8 mouse cellular contexts compared by ENCODE assay signal in the genomic region with DNA sequence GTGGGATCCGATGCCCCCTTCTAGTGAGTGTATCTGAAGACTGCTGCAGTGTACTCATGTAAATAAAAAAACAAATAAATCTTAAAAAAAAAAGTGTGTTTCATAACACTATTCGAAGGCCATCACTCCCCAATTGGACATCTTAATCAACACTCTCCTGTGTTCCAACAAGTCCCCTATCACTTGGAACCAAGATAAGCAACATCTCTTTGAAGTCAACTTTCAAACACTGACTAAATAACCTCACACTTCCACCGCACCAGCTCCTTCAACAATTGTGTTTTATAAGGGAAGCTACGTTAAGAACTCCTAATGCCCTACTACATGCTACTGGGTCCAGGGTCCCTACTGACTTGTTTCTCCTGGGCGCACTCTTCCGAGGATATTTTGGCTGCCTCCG. TPM values are rescaled to one million over a fixed set of nuclear protein-coding genes. Genes with fewer than 3 reads are reported as not detected.
DNase-seq lines count a peak whose midpoint lies in the region; ATAC-seq and TF ChIP-seq lines count a peak whose summit lies in the region.

No protein-coding gene starts in this region.

- peak overlapping the region; percentile 87 for H3K9ac ChIP-seq in liver, adult 2 months (ENCODE audit: low read depth, low read length)
- peak overlapping the region; percentile 93 for H3K9ac ChIP-seq in embryonic facial prominence, embryonic 12.5 days
- H3K9ac ChIP-seq in intestine, embryonic 15.5 days, result peak overlapping the region; percentile 82
- H3K9ac ChIP-seq in neural tube, embryonic 12.5 days, result peak overlapping the region; percentile 92

- peak overlapping the region; percentile 84 for H3K4me2 ChIP-seq in embryonic facial prominence, embryonic 12.5 days (replicated peaks)
- H3K4me2 ChIP-seq in intestine, embryonic 15.5 days (replicated peaks), result peak overlapping the region; percentile 83
- H3K4me2 ChIP-seq in neural tube, embryonic 12.5 days (replicated peaks), result peak overlapping the region; percentile 80

- no peaks in the 10 kb centered on the region for H3K9me3 ChIP-seq in embryonic facial prominence, embryonic 12.5 days
- no peaks in the 10 kb centered on the region for H3K9me3 ChIP-seq in intestine, embryonic 15.5 days
- no peaks in the 10 kb centered on the region for H3K9me3 ChIP-seq in neural tube, embryonic 12.5 days

- ATAC-seq in embryonic facial prominence, embryonic 12.5 days (ENCODE audit: insufficient number of reproducible peaks, insufficient read depth, low FRiP score, low TSS enrichment), result no peak
- no peak for ATAC-seq in intestine, embryonic 15.5 days
- ATAC-seq in neural tube, embryonic 12.5 days (ENCODE audit: low FRiP score, low read depth), result no peak

- TF ChIP-seq CTCF in liver, adult 2 months (IDR thresholded peaks at IDR 0.05; ENCODE audit: low read depth, low read length), result no peak

- H3K79me2 ChIP-seq in liver, adult 2 months (ENCODE audit: control insufficient read depth, insufficient read depth, low read length), result peaks cover 5% of the 10 kb centered on the region; the same call in 1 of the 2 replicates

- 4% methylated on average over 7 of the region's 7 CpGs for WGBS in liver, adult 2 months
- 10% methylated on average over 7 of the region's 7 CpGs for WGBS in embryonic facial prominence, embryonic 12.5 days
- 4% methylated on average over 7 of the region's 7 CpGs for WGBS in intestine, embryonic 15.5 days
- 12% methylated on average over 7 of the region's 7 CpGs for WGBS in neural tube, embryonic 12.5 days

- peak; percentile 23 for DNase-seq in liver, adult 2 months (ENCODE audit: extremely low read depth, low read depth, low spot score)
- no peak for DNase-seq in liver
- DNase-seq in spleen, postnatal 14 days (ENCODE audit: low spot score in 2 of 2), result no peak
- DNase-seq in right cerebral cortex, postnatal 14 days, result no peak
- no peak for DNase-seq in thymus, postnatal 25 days

- H3K27me3 ChIP-seq in liver, adult 2 months (ENCODE audit: control insufficient read depth, insufficient read depth, low read length), result no peaks in the 10 kb centered on the region
- no peaks in the 10 kb centered on the region for H3K27me3 ChIP-seq in embryonic facial prominence, embryonic 12.5 days
- no peaks in the 10 kb centered on the region for H3K27me3 ChIP-seq in intestine, embryonic 15.5 days (replicated peaks)
- H3K27me3 ChIP-seq in neural tube, embryonic 12.5 days (replicated peaks), result no peaks in the 10 kb centered on the region

- peaks cover 19% of the 10 kb centered on the region for H3K36me3 ChIP-seq in liver, adult 2 months (ENCODE audit: control insufficient read depth, insufficient read depth, low read length)
- H3K36me3 ChIP-seq in embryonic facial prominence, embryonic 12.5 days, result peaks cover 26% of the 10 kb centered on the region
- H3K36me3 ChIP-seq in intestine, embryonic 15.5 days, result peaks cover 9% of the 10 kb centered on the region
- peaks cover 21% of the 10 kb centered on the region for H3K36me3 ChIP-seq in neural tube, embryonic 12.5 days

- TF ChIP-seq POLR2A in liver, adult 2 months (IDR thresholded peaks at IDR 0.05; ENCODE audit: extremely low read depth, insufficient read depth, low read length), result no peak

- H3K27ac ChIP-seq in liver, adult 2 months (replicated peaks; ENCODE audit: insufficient read depth, low read depth, low read length), result peak overlapping the region; percentile 54; the same call in 1 of the 2 replicates
- H3K27ac ChIP-seq in embryonic facial prominence, embryonic 12.5 days, result peak overlapping the region; percentile 97
- H3K27ac ChIP-seq in intestine, embryonic 15.5 days, result 0 out of 2 replicates have a peak overlapping the region, but pooled peaks have one; percentile 84
- no peak overlapping the region for H3K27ac ChIP-seq in neural tube, embryonic 12.5 days

- H3K4me3 ChIP-seq in liver, adult 2 months (ENCODE audit: insufficient read depth, low read depth, low read length), result peak overlapping the region; percentile 73
- H3K4me3 ChIP-seq in embryonic facial prominence, embryonic 12.5 days, result peak overlapping the region; percentile 90
- H3K4me3 ChIP-seq in intestine, embryonic 15.5 days (replicated peaks), result peak overlapping the region; percentile 70
- H3K4me3 ChIP-seq in neural tube, embryonic 12.5 days, result peak overlapping the region; percentile 88

- H3K4me1 ChIP-seq in liver, adult 2 months (ENCODE audit: control insufficient read depth, insufficient read depth, low read length), result peaks cover 5% of the 10 kb centered on the region
- H3K4me1 ChIP-seq in embryonic facial prominence, embryonic 12.5 days, result peaks cover 40% of the 10 kb centered on the region
- peaks cover 29% of the 10 kb centered on the region for H3K4me1 ChIP-seq in intestine, embryonic 15.5 days (replicated peaks)
- peaks cover 40% of the 10 kb centered on the region for H3K4me1 ChIP-seq in neural tube, embryonic 12.5 days

RNA-seq across cellular contexts. Expression of gene Rpl23a, which starts 0.9 kb away (rescaled TPM):
- total RNA-seq in liver, adult 2 months (2014; rRNA removed), result 318 and 352 TPM in 2 replicates
- polyA plus RNA-seq in liver, adult 2 months (2012; rRNA removed), result 88.5 and 110 TPM in 2 replicates
- 1,221 and 1,230 TPM in 2 replicates for polyA plus RNA-seq in embryonic facial prominence, embryonic 12.5 days (2016; fragmentation: Nextera tagmentation; extraction: Ambion mirVana)
- 1,310 and 1,463 TPM in 2 replicates for polyA plus RNA-seq in intestine, embryonic 15.5 days (2015; fragmentation: Nextera tagmentation; extraction: Ambion mirVana)
- polyA plus RNA-seq in neural tube, embryonic 12.5 days (2016; fragmentation: Nextera tagmentation; extraction: Ambion mirVana), result 895 and 982 TPM in 2 replicates

RNA-seq across cellular contexts. Expression of gene Rab34, which starts 5.8 kb away (rescaled TPM):
- total RNA-seq in liver, adult 2 months (2014; rRNA removed), result 2.6 and 2.8 TPM in 2 replicates
- 5.2 and 5.3 TPM in 2 replicates for polyA plus RNA-seq in liver, adult 2 months (2012; rRNA removed)
- polyA plus RNA-seq in embryonic facial prominence, embryonic 12.5 days (2016; fragmentation: Nextera tagmentation; extraction: Ambion mirVana), result 164 and 181 TPM in 2 replicates
- 87.9 and 91.4 TPM in 2 replicates for polyA plus RNA-seq in intestine, embryonic 15.5 days (2015; fragmentation: Nextera tagmentation; extraction: Ambion mirVana)
- 71.0 and 76.5 TPM in 2 replicates for polyA plus RNA-seq in neural tube, embryonic 12.5 days (2016; fragmentation: Nextera tagmentation; extraction: Ambion mirVana)

RNA-seq across cellular contexts. Expression of gene Tlcd1, which starts 5.9 kb away (rescaled TPM):
- 44.8 and 50.7 TPM in 2 replicates for total RNA-seq in liver, adult 2 months (2014; rRNA removed)
- polyA plus RNA-seq in liver, adult 2 months (2012; rRNA removed), result 46.6 and 61.5 TPM in 2 replicates
- 13.5 and 14.2 TPM in 2 replicates for polyA plus RNA-seq in embryonic facial prominence, embryonic 12.5 days (2016; fragmentation: Nextera tagmentation; extraction: Ambion mirVana)
- polyA plus RNA-seq in intestine, embryonic 15.5 days (2015; fragmentation: Nextera tagmentation; extraction: Ambion mirVana), result 39.1 and 39.8 TPM in 2 replicates
- 8.2 and 10.5 TPM in 2 replicates for polyA plus RNA-seq in neural tube, embryonic 12.5 days (2016; fragmentation: Nextera tagmentation; extraction: Ambion mirVana)

RNA-seq across cellular contexts. Expression of gene Nek8, which starts 6.0 kb away (rescaled TPM):
- 4.1 and 5.2 TPM in 2 replicates for total RNA-seq in liver, adult 2 months (2014; rRNA removed)
- polyA plus RNA-seq in liver, adult 2 months (2012; rRNA removed), result 5.2 and 7.2 TPM in 2 replicates
- polyA plus RNA-seq in embryonic facial prominence, embryonic 12.5 days (2016; fragmentation: Nextera tagmentation; extraction: Ambion mirVana), result 17.5 and 18.9 TPM in 2 replicates
- polyA plus RNA-seq in intestine, embryonic 15.5 days (2015; fragmentation: Nextera tagmentation; extraction: Ambion mirVana), result 14.4 and 17.1 TPM in 2 replicates
- 10.2 and 11.1 TPM in 2 replicates for polyA plus RNA-seq in neural tube, embryonic 12.5 days (2016; fragmentation: Nextera tagmentation; extraction: Ambion mirVana)

RNA-seq across cellular contexts. Expression of gene Proca1, which starts 10.7 kb away (rescaled TPM):
- total RNA-seq in liver, adult 2 months (2014; rRNA removed), result 0.55 and 0.60 TPM in 2 replicates
- 0.24 and 0.35 TPM in 2 replicates for polyA plus RNA-seq in liver, adult 2 months (2012; rRNA removed)
- 2.9 TPM in 2 replicates for polyA plus RNA-seq in embryonic facial prominence, embryonic 12.5 days (2016; fragmentation: Nextera tagmentation; extraction: Ambion mirVana)
- polyA plus RNA-seq in intestine, embryonic 15.5 days (2015; fragmentation: Nextera tagmentation; extraction: Ambion mirVana), result 2.6 and 3.1 TPM in 2 replicates
- 2.5 and 2.9 TPM in 2 replicates for polyA plus RNA-seq in neural tube, embryonic 12.5 days (2016; fragmentation: Nextera tagmentation; extraction: Ambion mirVana)

Comparison
In these comparisons a context has a peak if more than half of its experiments do, and no peak if none do; other contexts are left out.
1. RNA of gene Rab34, which starts 5.8 kb away (polyA plus RNA-seq): 164 to 181 TPM in embryonic facial prominence, embryonic 12.5 days, 87.9 to 91.4 TPM in intestine, embryonic 15.5 days and 71.0 to 76.5 TPM in neural tube, embryonic 12.5 days; 5.2 to 5.3 TPM in liver, adult 2 months; every median in the first group is over 10 times any median in the second.
2. Peak in every context shown above with its lines, with median percentiles within 50 percentile points of each other: H3K4me3 ChIP-seq, H3K9ac ChIP-seq and H3K4me2 ChIP-seq.